Mouse (Mus musculus) heart, embryonic 16.5 days (tissue): ENCODE measurements at regions not wholly inside any gene's neighbourhood (a gene's known extent, or its start where the extent isn't known, plus 50 kb on each side); places are given as distances from the start of the nearest gene placed in this dataset.

Experiments
- ATAC-seq: fragments of 200-750 bp; cut with Nextera tagmentation; replicated peaks from 2 replicates; pipeline ENCODE4 v1.8.0; 2017; ENCODE audit warnings: moderate number of reproducible peaks; ENCODE audit not compliant: insufficient read depth, low FRiP score; ENCODE audit errors: extremely low read depth
- H3K27ac ChIP-seq: fragments of 300-500 bp; sonication (generic); 2 replicates; pipeline ENCODE4 v1.5.1; 2014; ENCODE audit warnings: mild to moderate bottlenecking, low read length, control low read depth, moderate library complexity
- H3K27me3 ChIP-seq: fragments of 300-500 bp; sonication (generic); 2 replicates; pipeline ENCODE4 v1.6.1; 2014; ENCODE audit warnings: low read length, mixed read lengths; ENCODE audit not compliant: control insufficient read depth, insufficient read depth
- H3K36me3 ChIP-seq: fragments of 300-500 bp; sonication (generic); 2 replicates; pipeline ENCODE4 v1.6.1; 2014; ENCODE audit not compliant: control insufficient read depth, insufficient read depth
- H3K4me1 ChIP-seq: fragments of 300-500 bp; sonication (generic); 2 replicates; pipeline ENCODE4 v1.6.1; 2014; ENCODE audit warnings: low read length, mixed read lengths; ENCODE audit not compliant: control insufficient read depth, insufficient read depth
- H3K4me2 ChIP-seq: fragments of 300-500 bp; sonication (generic); 2 replicates; pipeline ENCODE4 v1.6.1; 2014; ENCODE audit warnings: low read depth, mild to moderate bottlenecking, control low read depth, low read length
- H3K4me3 ChIP-seq: fragments of 300-500 bp; sonication (generic); 2 replicates; pipeline ENCODE4 v1.5.1; 2014; ENCODE audit warnings: mild to moderate bottlenecking, control low read depth, low read length
- H3K9ac ChIP-seq: fragments of 300-500 bp; sonication (generic); 2 replicates; pipeline ENCODE4 v1.6.1; 2014; ENCODE audit warnings: low read length, control low read depth
- H3K9me3 ChIP-seq: fragments of 300-500 bp; sonication (generic); replicated peaks from 2 replicates; pipeline ENCODE4 v1.6.1; 2016; ENCODE audit warnings: low read length; ENCODE audit not compliant: control insufficient read depth
- WGBS: fragments of 180-500 bp; shearing (Covaris S2); extraction: QIAGEN DNeasy Blood & Tissue Kit; methylation state at CpG from one replicate; pipeline ENCODE4 v1.1.7; 2014; 5-methylcytosine and 5-hydroxymethylcytosine counted together

- Histone ChIP-seq H3K4me3 (no peak overlapping the region), H3K27me3 (no peaks in the 10 kb centered on the region), H3K9me3 (no peaks in the 10 kb centered on the region), H3K4me2 (no peak overlapping the region), H3K9ac (no peak overlapping the region), H3K27ac (no peak overlapping the region), H3K4me1 (no peaks in the 10 kb centered on the region), H3K36me3 (no peaks in the 10 kb centered on the region)
- WGBS: 47% methylated on average over 4 of the region's 4 CpGs
- no peak for ATAC-seq
Measured at GRCm38 (mm10) chr14:102402061-102402689, 580.3 kb downstream of the Kctd12 start.

GRCm38 (mm10) chr14:102396036-102396734 lies 586.3 kb downstream of the Kctd12 start:
- Histone ChIP-seq H3K9ac (no peak overlapping the region), H3K27me3 (no peaks in the 10 kb centered on the region), H3K4me3 (no peak overlapping the region), H3K36me3 (no peaks in the 10 kb centered on the region), H3K4me1 (no peaks in the 10 kb centered on the region), H3K9me3 (no peaks in the 10 kb centered on the region), H3K27ac (no peak overlapping the region), H3K4me2 (no peak overlapping the region)
- no peak for ATAC-seq
- 75% methylated on average over 7 of the region's 7 CpGs for WGBS

GRCm38 (mm10) chr14:102392351-102392750 lies 590.1 kb downstream of the Kctd12 start:
- Histone ChIP-seq H3K4me1 (no peaks in the 10 kb centered on the region), H3K36me3 (no peaks in the 10 kb centered on the region), H3K4me2 (no peak overlapping the region), H3K9me3 (no peaks in the 10 kb centered on the region), H3K27ac (no peak overlapping the region), H3K9ac (no peak overlapping the region), H3K4me3 (no peak overlapping the region), H3K27me3 (no peaks in the 10 kb centered on the region)
- no peak for ATAC-seq
- 52% methylated on average over 3 of the region's 3 CpGs for WGBS

GRCm38 (mm10) chr14:102372994-102373567 lies 609.4 kb downstream of the Kctd12 start:
- 47% methylated on average over 5 of the region's 5 CpGs for WGBS
- H3K9ac ChIP-seq: no peak overlapping the region
- no peak overlapping the region for H3K4me2 ChIP-seq
- H3K27ac ChIP-seq: no peak overlapping the region
- no peaks in the 10 kb centered on the region for H3K9me3 ChIP-seq
- H3K4me3 ChIP-seq: no peak overlapping the region
- no peak for ATAC-seq
- no peaks in the 10 kb centered on the region for H3K36me3 ChIP-seq
- no peaks in the 10 kb centered on the region for H3K27me3 ChIP-seq
- no peaks in the 10 kb centered on the region for H3K4me1 ChIP-seq

- H3K9me3 ChIP-seq: no peaks in the 10 kb centered on the region
- no peak overlapping the region for H3K4me3 ChIP-seq
- 66% methylated on average over 2 of the region's 2 CpGs for WGBS
- H3K36me3 ChIP-seq: no peaks in the 10 kb centered on the region
- no peaks in the 10 kb centered on the region for H3K4me1 ChIP-seq
- H3K9ac ChIP-seq: no peak overlapping the region
- no peak overlapping the region for H3K4me2 ChIP-seq
- ATAC-seq: no peak
- no peaks in the 10 kb centered on the region for H3K27me3 ChIP-seq
- no peak overlapping the region for H3K27ac ChIP-seq
Measured at GRCm38 (mm10) chr14:102361589-102361988, 620.8 kb downstream of the Kctd12 start.

GRCm38 (mm10) chr14:102329409-102329808 lies 599.7 kb downstream of the Lmo7 start:
- Histone ChIP-seq H3K27ac (no peak overlapping the region), H3K9me3 (no peaks in the 10 kb centered on the region), H3K27me3 (no peaks in the 10 kb centered on the region), H3K9ac (no peak overlapping the region), H3K4me2 (no peak overlapping the region), H3K4me3 (no peak overlapping the region), H3K36me3 (no peaks in the 10 kb centered on the region), H3K4me1 (no peaks in the 10 kb centered on the region)
- ATAC-seq: no peak

- no peaks in the 10 kb centered on the region for H3K36me3 ChIP-seq
- no peaks in the 10 kb centered on the region for H3K27me3 ChIP-seq
- no peak overlapping the region for H3K27ac ChIP-seq
- 86% methylated on average over 6 of the region's 6 CpGs for WGBS
- H3K4me2 ChIP-seq: no peak overlapping the region
- ATAC-seq: no peak
- no peaks in the 10 kb centered on the region for H3K9me3 ChIP-seq
- H3K4me3 ChIP-seq: no peak overlapping the region
- H3K4me1 ChIP-seq: no peaks in the 10 kb centered on the region
- no peak overlapping the region for H3K9ac ChIP-seq
Measured at GRCm38 (mm10) chr14:102306332-102306731, 576.6 kb downstream of the Lmo7 start.

- H3K27me3 ChIP-seq: no peaks in the 10 kb centered on the region
- no peak overlapping the region for H3K4me3 ChIP-seq
- 51% methylated on average over 2 of the region's 2 CpGs for WGBS
- no peaks in the 10 kb centered on the region for H3K36me3 ChIP-seq
- no peak for ATAC-seq
- no peak overlapping the region for H3K4me2 ChIP-seq
- H3K4me1 ChIP-seq: no peaks in the 10 kb centered on the region
- H3K27ac ChIP-seq: no peak overlapping the region
- no peaks in the 10 kb centered on the region for H3K9me3 ChIP-seq
- no peak overlapping the region for H3K9ac ChIP-seq
Measured at GRCm38 (mm10) chr14:102302826-102303225, 573.1 kb downstream of the Lmo7 start.

- Histone ChIP-seq H3K27me3 (no peaks in the 10 kb centered on the region), H3K36me3 (no peaks in the 10 kb centered on the region), H3K4me1 (no peaks in the 10 kb centered on the region), H3K9me3 (no peaks in the 10 kb centered on the region), H3K4me2 (no peak overlapping the region), H3K4me3 (no peak overlapping the region), H3K27ac (no peak overlapping the region), H3K9ac (no peak overlapping the region)
- 86% methylated on average over 6 of the region's 6 CpGs for WGBS
- no peak for ATAC-seq
Measured at GRCm38 (mm10) chr14:102300251-102300650, 570.5 kb downstream of the Lmo7 start.
